In the genomic region with DNA sequence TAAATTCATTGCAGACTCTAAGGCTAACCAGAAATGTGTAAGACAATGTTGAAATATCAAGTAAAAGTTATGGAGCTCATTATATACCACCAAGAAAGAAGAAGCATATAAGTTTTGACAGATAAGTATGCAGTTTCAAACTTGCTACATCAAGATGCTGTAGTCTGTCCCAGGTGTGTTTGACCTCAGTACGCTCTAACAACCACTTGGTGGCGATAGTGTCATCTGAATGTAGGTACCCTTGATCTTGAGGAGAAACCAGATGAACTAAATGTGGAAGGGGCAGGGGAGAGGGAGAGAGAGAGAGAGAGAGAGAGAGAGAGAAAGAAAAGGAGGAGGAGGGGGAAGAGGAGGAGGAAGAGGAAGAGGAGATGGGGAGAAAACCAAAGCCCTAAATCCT, we compare ENCODE assay signal across 10 mouse cellular contexts. TPM values are rescaled to one million over a fixed set of nuclear protein-coding genes. Genes with fewer than 3 reads are reported as not detected.
DNase-seq lines count a peak whose midpoint lies in the region; ATAC-seq and TF ChIP-seq lines count a peak whose summit lies in the region.
"Had no signal": no experiment of that assay in that cellular context is flagged by ENCODE, and none has a peak within 500 bp of the region (broad histone marks: within the 10 kb centered on the region; RNA-seq: fewer than 3 reads in every experiment).

No protein-coding gene starts in this region.

- no peak overlapping the region for H3K4me3 ChIP-seq in cerebellum, adult 2 months (replicated peaks; ENCODE audit: insufficient read depth, low read depth, low read length)
- H3K4me3 ChIP-seq in lung, postnatal 0 days (ENCODE audit: low read depth, low read length) = no peak overlapping the region
- H3K4me3 ChIP-seq in stomach, embryonic 15.5 days (replicated peaks) = no peak overlapping the region
- H3K4me3 ChIP-seq: neural tube, embryonic 13.5 days had no signal

- TF ChIP-seq CTCF in cerebellum, adult 2 months (IDR thresholded peaks at IDR 0.05; ENCODE audit: borderline replicate concordance, insufficient read depth, low read depth, low read length) = peak; percentile 40; the same call in 1 of the 2 replicates
- peak; percentile 57 for TF ChIP-seq CTCF in lung, postnatal 0 days (IDR thresholded peaks at IDR 0.05)
- peak; percentile 59; the same call in 1 of the 2 replicates for TF ChIP-seq CTCF in brain, embryonic 14.5 days (IDR thresholded peaks at IDR 0.05; ENCODE audit: borderline replicate concordance, extremely low read depth, insufficient read depth, insufficient read length)

- TF ChIP-seq EP300 in lung, postnatal 0 days (IDR thresholded peaks at IDR 0.05) = no peak

- H3K27me3 ChIP-seq in cerebellum, adult 2 months (ENCODE audit: control insufficient read depth, insufficient read depth, low read length) = no peaks in the 10 kb centered on the region
- no peaks in the 10 kb centered on the region for H3K27me3 ChIP-seq in lung, postnatal 0 days (replicated peaks; ENCODE audit: insufficient read depth, low read length)
- no peaks in the 10 kb centered on the region for H3K27me3 ChIP-seq in stomach, embryonic 15.5 days (replicated peaks)
- H3K27me3 ChIP-seq: neural tube, embryonic 13.5 days had no signal

- no peak for ATAC-seq in lung, postnatal 0 days
- ATAC-seq in stomach, embryonic 15.5 days (ENCODE audit: insufficient read depth, low FRiP score, low read depth) = 0 out of 2 replicates have a peak, but pooled peaks have one; percentile 47
- ATAC-seq in erythroblast, adult 5-6 weeks (replicated peaks; ENCODE audit: low FRiP score, poor library complexity, severe bottlenecking) = no peak

- no peaks in the 10 kb centered on the region for H3K9me3 ChIP-seq in lung, postnatal 0 days (ENCODE audit: low read length)
- no peaks in the 10 kb centered on the region for H3K9me3 ChIP-seq in stomach, embryonic 15.5 days
- H3K9me3 ChIP-seq: neural tube, embryonic 13.5 days had no signal

- TF ChIP-seq POLR2A in cerebellum, adult 2 months (IDR thresholded peaks at IDR 0.05; ENCODE audit: borderline replicate concordance, insufficient read depth, low read length) = no peak
- no peak for TF ChIP-seq POLR2A in brain, embryonic 14.5 days (IDR thresholded peaks at IDR 0.05; ENCODE audit: borderline replicate concordance, extremely low read depth, insufficient read depth, insufficient read length, poor library complexity, severe bottlenecking)

- no peak overlapping the region for H3K4me2 ChIP-seq in lung, postnatal 0 days (replicated peaks; ENCODE audit: low read depth, low read length)
- H3K4me2 ChIP-seq in stomach, embryonic 15.5 days = no peak overlapping the region
- H3K4me2 ChIP-seq: neural tube, embryonic 13.5 days had no signal

- 3% methylated on average over 2 of the region's 2 CpGs for WGBS in cerebellum, adult 2 months
- WGBS in lung, postnatal 0 days = 2% methylated on average over 2 of the region's 2 CpGs
- WGBS in stomach, embryonic 15.5 days = under 1% methylated on average over 2 of the region's 2 CpGs

- H3K9ac ChIP-seq in lung, postnatal 0 days (replicated peaks; ENCODE audit: low read depth) = no peak overlapping the region
- H3K9ac ChIP-seq in stomach, embryonic 15.5 days = no peak overlapping the region
- H3K9ac ChIP-seq: neural tube, embryonic 13.5 days had no signal

- H3K4me1 ChIP-seq in cerebellum, adult 2 months (ENCODE audit: control insufficient read depth, insufficient read depth, low read length) = no peaks in the 10 kb centered on the region
- no peaks in the 10 kb centered on the region for H3K4me1 ChIP-seq in lung, postnatal 0 days (ENCODE audit: insufficient read depth, low read depth, low read length)
- no peaks in the 10 kb centered on the region for H3K4me1 ChIP-seq in stomach, embryonic 15.5 days
- H3K4me1 ChIP-seq: neural tube, embryonic 13.5 days had no signal

- H3K36me3 ChIP-seq in lung, postnatal 0 days (ENCODE audit: insufficient read depth, low read length) = no peaks in the 10 kb centered on the region
- H3K36me3 ChIP-seq in stomach, embryonic 15.5 days = no peaks in the 10 kb centered on the region
- H3K36me3 ChIP-seq: neural tube, embryonic 13.5 days had no signal

- H3K27ac ChIP-seq in cerebellum, adult 2 months (ENCODE audit: insufficient read depth, low read length) = no peak overlapping the region
- no peak overlapping the region for H3K27ac ChIP-seq in lung, postnatal 0 days (ENCODE audit: low read length)
- H3K27ac ChIP-seq in stomach, embryonic 15.5 days = no peak overlapping the region
- H3K27ac ChIP-seq: neural tube, embryonic 13.5 days had no signal

- DNase-seq in cerebellum, adult 2 months = peak in 1 of 2 experiments; percentile 11
- DNase-seq in cerebellum, adult 11-12 months = no peak
- peak; percentile 28 for DNase-seq in lung, postnatal 0 days (ENCODE audit: low spot score)
- DNase-seq in lung, postnatal 4 days = no peak
- DNase-seq in brain, embryonic 14.5 days (ENCODE audit: low read depth) = peak; percentile 72
- peak; percentile 23 for DNase-seq in induced T-regulatory cell, adult 2 months (ENCODE audit: low read depth)

RNA-seq across cellular contexts. Expression of a gene that starts 36.1 kb away (rescaled TPM):
- 0.11 and 0.35 TPM in 2 replicates for polyA plus RNA-seq in cerebellum, adult 2 months (2012; rRNA removed)
- polyA plus RNA-seq in lung, postnatal 0 days (2015; fragmentation: Nextera tagmentation; extraction: Ambion mirVana) = not detected in 2 replicates
- polyA plus RNA-seq in brain, embryonic 14.5 days (2012; rRNA removed) = 0.04 TPM in 2 replicates
- polyA plus RNA-seq in stomach, embryonic 15.5 days (2015; fragmentation: Nextera tagmentation; extraction: Ambion mirVana) = 2.5 and 4.0 TPM in 2 replicates
- not detected in 2 replicates for total RNA-seq in erythroblast, adult 5-6 weeks (2015; ENCODE audit: low replicate concordance)
- total RNA-seq in erythroblast, adult 5-6 weeks (2017; ENCODE audit: low replicate concordance) = not detected in 2 replicates
- polyA plus RNA-seq: heart, embryonic 16.5 days; neural tube, embryonic 13.5 days had no signal

RNA-seq across cellular contexts. Expression of a gene that starts 59.5 kb away (rescaled TPM):
- polyA plus RNA-seq in cerebellum, adult 2 months (2012; rRNA removed) = 0.06 and 0.07 TPM in 2 replicates
- not detected in 2 replicates for polyA plus RNA-seq in lung, postnatal 0 days (2015; fragmentation: Nextera tagmentation; extraction: Ambion mirVana)
- polyA plus RNA-seq in brain, embryonic 14.5 days (2012; rRNA removed) = not detected in 2 replicates
- polyA plus RNA-seq in stomach, embryonic 15.5 days (2015; fragmentation: Nextera tagmentation; extraction: Ambion mirVana) = 2.0 and 5.3 TPM in 2 replicates
- total RNA-seq in erythroblast, adult 5-6 weeks (2015; ENCODE audit: low replicate concordance) = not detected in 2 replicates
- total RNA-seq in erythroblast, adult 5-6 weeks (2017; ENCODE audit: low replicate concordance) = not detected in 2 replicates
- polyA plus RNA-seq: neural tube, embryonic 13.5 days had no signal

Comparison
In these comparisons a context has a peak if more than half of its experiments do, and no peak if none do; other contexts are left out.
1. DNase-seq: peak in lung, postnatal 0 days (single experiment), brain, embryonic 14.5 days (single experiment) and induced T-regulatory cell, adult 2 months (single experiment); none in cerebellum, adult 11-12 months (single experiment) and lung, postnatal 4 days (0 of 2).
2. Peak in every context shown above with its lines, with median percentiles within 50 percentile points of each other: CTCF ChIP-seq.